Mouse (Mus musculus): Measurements from ENCODE around the gene Dpy30. TPM values are rescaled to one million over a fixed set of nuclear protein-coding genes. Genes with fewer than 3 reads are reported as not detected.
A peak's percentile ranks its signal among the peaks of the same experiment; 100 is the strongest.
"Not testable (repeated sequence)": the region's sequence is repeated elsewhere in the genome, so short reads cannot be mapped to it uniquely, and the experiment has no call there.

The Dpy30 gene
- polyA plus RNA-seq, 1 experiment = 60.1 TPM

DNA sequence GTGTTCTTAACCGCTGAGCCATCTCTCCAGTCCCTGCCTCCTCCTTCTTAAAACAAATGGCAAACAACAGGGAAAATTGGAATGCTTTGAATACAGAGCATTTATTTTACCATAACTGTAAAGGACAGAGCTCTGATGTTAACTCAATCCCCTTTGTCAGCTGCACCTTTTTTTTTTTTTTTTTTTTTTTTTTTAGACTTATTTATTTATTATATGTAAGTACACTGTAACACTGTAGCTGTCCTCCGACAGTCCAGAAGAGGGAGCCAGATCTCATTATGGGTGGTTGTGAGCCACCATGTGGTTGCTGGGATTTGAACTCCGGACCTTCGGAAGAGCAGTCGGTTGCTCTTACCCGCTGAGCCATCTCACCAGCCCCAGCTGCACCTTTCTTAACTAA, 5.0 kb downstream of the Dpy30 start:
- no peak for TF ChIP-seq CTCF (IDR thresholded peaks at IDR 0.05; ENCODE audit: low read depth, low read length)
- no peak for TF ChIP-seq POLR2A (IDR thresholded peaks at IDR 0.05; ENCODE audit: borderline replicate concordance, low read depth, low read length)
- Histone ChIP-seq H3K27ac (ENCODE audit: insufficient read depth, low read depth, low read length) (no peak overlapping the region), H3K4me3 (ENCODE audit: insufficient read depth, low read length) (no peak overlapping the region), H3K4me1 (ENCODE audit: control insufficient read depth, insufficient read depth, low read length) (peaks cover 3% of the 10 kb centered on the region)

DNA sequence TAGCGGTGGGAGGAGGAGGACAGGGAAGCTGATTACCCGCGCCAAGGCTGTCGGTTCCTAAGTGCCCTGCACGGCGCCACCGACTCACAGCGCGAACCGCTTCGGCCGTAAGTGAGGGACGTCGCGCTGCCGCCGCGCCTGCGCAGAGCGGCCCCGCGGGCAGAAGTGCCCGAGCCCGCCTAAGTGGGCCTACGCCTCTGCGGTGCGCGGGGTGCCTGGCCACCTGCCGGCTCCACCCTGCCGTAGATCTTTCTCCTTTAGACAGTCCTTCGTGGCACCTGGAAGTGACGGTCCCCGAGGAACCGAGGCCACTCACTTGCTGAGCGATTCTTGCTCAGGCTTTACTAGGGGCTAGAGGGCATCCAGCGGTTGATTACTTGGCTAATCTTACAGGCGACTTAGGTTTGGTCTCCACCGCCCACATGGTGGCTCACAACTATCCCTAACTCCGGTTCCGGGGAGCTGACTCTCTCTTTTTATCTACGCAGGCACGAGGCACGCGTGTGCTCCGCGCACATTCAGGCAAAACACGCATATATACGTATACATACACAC, 7.4 kb downstream of the Dpy30 start:
- H3K4me1 ChIP-seq (ENCODE audit: control insufficient read depth, insufficient read depth, low read length) = peaks cover 3% of the 10 kb centered on the region
- H3K27ac ChIP-seq (ENCODE audit: insufficient read depth, low read depth, low read length) = peak overlapping the region; percentile 87
- H3K4me3 ChIP-seq (ENCODE audit: insufficient read depth, low read length) = peak overlapping the region; percentile 95
- TF ChIP-seq POLR2A (IDR thresholded peaks at IDR 0.05; ENCODE audit: borderline replicate concordance, low read depth, low read length) (no peak), CTCF (IDR thresholded peaks at IDR 0.05; ENCODE audit: low read depth, low read length) (no peak)

DNA sequence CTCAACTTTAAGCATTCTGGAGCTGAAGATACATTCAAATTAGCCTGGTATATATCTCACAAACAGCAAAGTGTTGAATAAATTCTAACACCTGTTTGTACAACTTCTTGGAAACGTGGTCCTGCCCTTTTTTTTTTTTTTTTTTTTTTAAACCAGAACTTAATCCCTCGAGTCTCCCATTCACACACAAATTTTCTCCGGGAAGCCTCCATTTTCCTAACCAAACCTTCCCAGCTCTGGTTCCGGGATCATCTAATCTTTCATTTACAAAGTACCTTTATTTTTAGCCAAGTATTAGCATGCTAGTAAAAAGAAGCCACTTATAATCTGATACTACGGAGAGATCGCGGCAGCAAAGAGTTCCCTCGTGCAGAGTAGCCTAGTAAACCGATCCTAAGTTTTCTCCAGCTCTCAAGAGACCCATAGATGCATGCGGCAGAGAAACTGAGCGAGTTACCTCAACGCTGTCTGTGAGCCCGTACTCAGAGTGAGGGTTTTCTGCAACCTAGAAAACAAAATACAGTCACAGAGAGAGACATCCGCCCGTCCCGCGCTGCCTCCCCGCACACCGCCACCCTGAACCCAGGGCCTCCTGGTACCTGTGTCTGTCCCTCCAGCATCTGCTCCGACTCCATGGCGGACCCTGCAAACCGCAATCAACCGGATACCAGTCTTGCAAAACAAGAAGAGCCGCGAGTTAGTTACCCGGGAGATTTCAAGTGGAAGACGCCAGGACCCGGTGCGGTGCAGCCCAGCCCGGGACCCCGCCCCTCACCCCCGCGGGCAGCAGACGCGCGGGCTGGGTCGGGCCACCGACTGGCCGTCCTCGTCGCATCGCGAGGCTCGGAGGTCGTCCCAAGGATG, 8.1 kb downstream of the Dpy30 start:
- TF ChIP-seq POLR2A (IDR thresholded peaks at IDR 0.05; ENCODE audit: borderline replicate concordance, low read depth, low read length) (no peak), CTCF (IDR thresholded peaks at IDR 0.05; ENCODE audit: low read depth, low read length) (no peak)
- Histone ChIP-seq H3K4me1 (ENCODE audit: control insufficient read depth, insufficient read depth, low read length) (peaks cover 3% of the 10 kb centered on the region), H3K27ac (ENCODE audit: insufficient read depth, low read depth, low read length) (peak overlapping the region; percentile 74), H3K4me3 (ENCODE audit: insufficient read depth, low read length) (peak overlapping the region; percentile 95)

DNA sequence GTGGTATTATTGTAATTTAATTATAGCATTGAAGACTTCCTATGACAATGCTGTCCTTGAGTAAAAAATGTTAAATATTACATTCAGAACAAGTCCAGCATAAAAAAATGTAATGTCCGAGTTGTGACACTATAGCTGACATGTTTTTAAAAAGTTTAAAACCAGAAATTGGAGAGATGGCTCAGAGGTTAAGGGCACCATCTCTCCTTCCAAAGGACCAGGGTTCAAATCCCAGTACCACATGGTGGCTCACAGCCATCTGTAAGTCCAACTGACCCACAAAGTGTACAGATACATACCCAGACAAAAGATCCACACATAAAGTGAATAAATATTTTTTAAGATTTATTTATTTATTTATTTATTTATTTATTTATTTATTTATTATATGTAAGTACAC, 17.7 kb downstream of the Dpy30 start:
- H3K27ac ChIP-seq (ENCODE audit: insufficient read depth, low read depth, low read length) = no peak overlapping the region
- no peaks in the 10 kb centered on the region for H3K4me1 ChIP-seq (ENCODE audit: control insufficient read depth, insufficient read depth, low read length)
- no peak overlapping the region for H3K4me3 ChIP-seq (ENCODE audit: insufficient read depth, low read length)
- TF ChIP-seq POLR2A (IDR thresholded peaks at IDR 0.05; ENCODE audit: borderline replicate concordance, low read depth, low read length) (no peak), CTCF (IDR thresholded peaks at IDR 0.05; ENCODE audit: low read depth, low read length) (no peak)

DNA sequence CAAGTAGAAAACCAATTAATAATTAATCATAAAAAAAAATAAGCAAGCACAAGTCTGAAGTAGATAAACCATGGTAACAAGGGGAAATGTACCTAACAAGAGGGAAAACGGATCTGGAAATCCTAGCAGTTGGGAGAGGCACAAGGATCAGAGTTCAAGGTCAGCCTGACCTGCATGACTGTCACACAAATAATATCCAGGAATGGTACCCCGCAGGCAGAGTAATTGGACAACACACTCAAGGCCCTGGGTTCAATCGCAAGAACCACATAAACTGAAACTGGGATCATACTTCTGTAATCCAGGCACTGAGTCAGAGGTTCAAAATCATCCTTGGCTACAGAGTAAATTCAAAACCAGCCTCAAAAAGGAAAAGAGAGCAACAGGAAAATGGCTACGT, 18.1 kb downstream of the Dpy30 start:
- Histone ChIP-seq H3K4me3 (ENCODE audit: insufficient read depth, low read length) (no peak overlapping the region), H3K27ac (ENCODE audit: insufficient read depth, low read depth, low read length) (no peak overlapping the region), H3K4me1 (ENCODE audit: control insufficient read depth, insufficient read depth, low read length) (peaks cover 1% of the 10 kb centered on the region; the same call in 1 of the 2 replicates)
- TF ChIP-seq CTCF (IDR thresholded peaks at IDR 0.05; ENCODE audit: low read depth, low read length) (no peak), POLR2A (IDR thresholded peaks at IDR 0.05; ENCODE audit: borderline replicate concordance, low read depth, low read length) (no peak)

DNA sequence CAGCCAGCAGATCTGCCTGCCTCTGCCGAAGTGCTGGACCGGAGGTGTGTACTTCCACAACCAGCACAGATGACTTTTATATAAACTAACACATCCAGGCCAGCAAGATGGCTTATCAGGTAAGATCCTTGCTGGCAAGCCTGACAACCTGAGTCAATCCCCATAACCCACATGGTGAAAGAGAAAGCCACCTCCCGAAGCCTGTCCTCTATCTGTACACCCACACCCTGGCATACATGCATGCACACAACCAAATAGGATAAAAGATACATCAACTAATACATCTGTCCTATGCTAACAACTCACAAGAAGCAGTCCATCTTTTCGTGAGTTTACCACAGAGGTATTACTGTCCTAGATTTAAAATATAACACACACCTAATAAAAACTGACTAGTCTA, 19.7 kb downstream of the Dpy30 start:
- H3K4me3 ChIP-seq (ENCODE audit: insufficient read depth, low read length) = no peak overlapping the region
- no peak overlapping the region for H3K27ac ChIP-seq (ENCODE audit: insufficient read depth, low read depth, low read length)
- peaks cover 5% of the 10 kb centered on the region; the same call in 1 of the 2 replicates for H3K4me1 ChIP-seq (ENCODE audit: control insufficient read depth, insufficient read depth, low read length)
- no peak for TF ChIP-seq CTCF (IDR thresholded peaks at IDR 0.05; ENCODE audit: low read depth, low read length)
- TF ChIP-seq POLR2A (IDR thresholded peaks at IDR 0.05; ENCODE audit: borderline replicate concordance, low read depth, low read length) = no peak

DNA sequence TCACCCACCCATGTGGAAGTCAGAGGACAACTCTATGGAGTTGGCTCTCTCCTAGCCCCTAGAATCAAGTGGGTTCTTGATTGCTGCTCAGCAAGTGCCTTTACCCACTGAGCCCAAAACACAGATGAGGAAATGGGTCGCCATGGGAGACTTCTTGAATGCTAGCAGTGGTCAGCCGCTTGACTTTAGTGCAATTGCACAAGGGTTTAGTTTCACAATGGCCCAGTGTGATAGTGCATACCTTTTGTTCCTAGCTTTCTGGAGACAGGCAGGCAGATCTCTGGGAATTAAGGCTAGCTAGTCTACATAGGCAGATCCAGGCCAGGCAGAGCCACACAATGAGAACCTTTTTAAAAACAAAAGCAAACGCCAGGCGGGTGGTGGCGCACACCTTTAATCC, 23.7 kb downstream of the Dpy30 start:
- Histone ChIP-seq H3K4me3 (ENCODE audit: insufficient read depth, low read length) (no peak overlapping the region), H3K4me1 (ENCODE audit: control insufficient read depth, insufficient read depth, low read length) (peaks cover 5% of the 10 kb centered on the region; the same call in 1 of the 2 replicates), H3K27ac (ENCODE audit: insufficient read depth, low read depth, low read length) (no peak overlapping the region)
- TF ChIP-seq POLR2A (IDR thresholded peaks at IDR 0.05; ENCODE audit: borderline replicate concordance, low read depth, low read length) (no peak), CTCF (IDR thresholded peaks at IDR 0.05; ENCODE audit: low read depth, low read length) (no peak)

DNA sequence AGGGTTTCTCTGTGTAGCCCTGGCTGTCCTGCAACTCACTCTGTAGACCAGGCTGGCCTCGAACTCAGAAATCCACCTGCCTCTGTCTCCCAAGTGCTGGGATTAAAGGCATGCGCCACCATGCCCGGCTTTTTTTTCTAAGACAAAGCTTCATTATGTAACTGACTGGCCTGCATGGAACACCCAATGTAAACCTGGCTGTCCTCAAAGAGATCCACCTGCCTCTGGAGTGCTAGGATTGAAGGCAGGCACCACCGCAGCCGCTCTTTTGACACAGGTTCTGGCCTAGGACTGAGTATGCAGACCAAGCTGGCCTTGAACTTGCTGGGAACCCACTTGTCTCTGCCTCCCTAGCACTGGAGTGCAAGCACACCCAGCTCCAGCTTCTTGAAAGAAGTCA, 26.8 kb downstream of the Dpy30 start:
- H3K4me1 ChIP-seq (ENCODE audit: control insufficient read depth, insufficient read depth, low read length) = peaks cover 10% of the 10 kb centered on the region
- H3K4me3 ChIP-seq (ENCODE audit: insufficient read depth, low read length); H3K27ac ChIP-seq (ENCODE audit: insufficient read depth, low read depth, low read length): not testable (repeated sequence)

DNA sequence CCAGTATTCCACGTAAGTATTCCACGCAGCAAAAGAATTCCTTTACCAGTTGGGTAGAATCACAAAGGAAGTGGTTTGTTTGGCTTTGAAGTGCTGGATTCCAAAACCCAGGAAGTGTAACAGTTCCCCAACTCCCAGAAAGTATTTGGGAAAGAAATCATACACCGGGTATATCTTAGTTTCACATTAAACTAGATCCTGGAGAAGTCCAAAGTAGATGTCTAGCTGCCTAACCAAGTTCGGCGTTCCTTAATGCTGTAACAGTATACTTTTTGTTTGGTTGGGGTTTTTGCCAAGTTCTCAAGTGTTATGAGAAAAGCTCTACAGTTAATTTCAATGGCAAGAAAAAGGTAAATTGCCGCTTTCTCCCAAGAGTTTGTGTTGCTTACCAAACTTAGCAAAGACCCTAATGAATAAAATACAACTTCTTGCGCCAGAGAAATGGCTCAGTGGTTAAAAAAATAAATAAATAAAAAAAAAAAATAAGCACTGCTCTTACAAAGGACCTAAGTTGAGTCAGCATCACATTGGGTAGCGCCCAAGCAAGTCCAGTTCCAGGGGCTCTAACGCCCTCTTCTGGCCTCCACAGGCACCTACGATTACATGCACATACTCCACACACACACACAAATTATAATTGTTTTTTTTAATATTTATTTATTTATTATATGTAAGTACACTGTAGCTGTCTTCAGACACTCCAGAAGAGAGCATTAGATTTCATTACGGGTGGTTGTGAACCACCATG, 27.5 kb downstream of the Dpy30 start:
- TF ChIP-seq CTCF (IDR thresholded peaks at IDR 0.05; ENCODE audit: low read depth, low read length) (0 out of 2 replicates have a peak, but pooled peaks have one; percentile 26), POLR2A (IDR thresholded peaks at IDR 0.05; ENCODE audit: borderline replicate concordance, low read depth, low read length) (no peak)
- Histone ChIP-seq H3K4me1 (ENCODE audit: control insufficient read depth, insufficient read depth, low read length) (peaks cover 15% of the 10 kb centered on the region), H3K27ac (ENCODE audit: insufficient read depth, low read depth, low read length) (peak overlapping the region; percentile 94), H3K4me3 (ENCODE audit: insufficient read depth, low read length) (peak overlapping the region; percentile 93)
